ENCODE assay signal across 7 mouse cellular contexts in the genomic region with DNA sequence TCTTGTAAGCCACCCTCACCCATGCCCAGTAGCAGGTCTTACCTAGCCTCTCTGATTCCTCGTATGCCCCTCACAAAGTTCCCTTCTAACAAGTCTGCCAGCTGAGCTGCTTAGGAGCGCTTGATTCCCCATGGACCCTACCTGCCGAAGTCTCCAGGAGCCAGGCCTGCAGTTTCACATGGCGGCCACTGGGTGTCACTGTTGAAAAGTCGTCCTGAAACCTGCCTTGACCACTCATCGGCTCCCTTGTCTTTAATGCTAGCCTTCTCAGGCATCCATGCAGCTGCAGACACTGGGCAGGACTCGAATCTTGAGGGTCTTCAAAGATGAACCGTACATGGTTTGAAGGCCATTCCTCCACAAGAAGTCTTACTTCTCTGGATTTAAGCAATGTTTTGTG. TPM values are rescaled to one million over a fixed set of nuclear protein-coding genes. Genes with fewer than 3 reads are reported as not detected.
DNase-seq lines count a peak whose midpoint lies in the region.

No protein-coding gene starts in this region.

- peak; percentile 15 to 27 for DNase-seq in CD8-positive naive resting alpha-beta T cell, adult 2 months (ENCODE audit: low read depth in 2 of 2, low spot score in 2 of 2)
- DNase-seq in MN1 (ENCODE audit: low spot score): peak; percentile 65
- peak; percentile 56 for DNase-seq in cerebellum, adult 9-11 months
- peak; percentile 28 for DNase-seq in gastrocnemius, postnatal 14 days
- DNase-seq in kidney, postnatal 10 days: peak; percentile 79
- peak; percentile 66 for DNase-seq in lung, postnatal 25 days (ENCODE audit: low spot score)
- peak; percentile 40 for DNase-seq in right cerebral cortex, postnatal 14 days

- intact Hi-C loops in gastrocnemius, postnatal 14 days (cut with DNase I; ENCODE audit: low total_unique reads): no loop called here

RNA-seq across cellular contexts. Expression of a gene that starts 19.6 kb away (rescaled TPM):
- 10 to 100 TPM; 21.8 to 24.3 TPM for total RNA-seq in gastrocnemius, postnatal 14 days (2021)

RNA-seq across cellular contexts. Expression of a gene that starts 34.8 kb away (rescaled TPM):
- 10 to 100 TPM; 22.1 to 25.1 TPM for total RNA-seq in gastrocnemius, postnatal 14 days (2021)

Comparison
In these comparisons a context has a peak if more than half of its experiments do, and no peak if none do; other contexts are left out.
1. Peak in every context shown above with its lines: DNase-seq.
2. DNase-seq: peak in every context shown above with its lines; median percentile 79 in kidney, postnatal 10 days; 66 in lung, postnatal 25 days; 65 in MN1; 56 in cerebellum, adult 9-11 months; 40 in right cerebral cortex, postnatal 14 days; 28 in gastrocnemius, postnatal 14 days; 21 in CD8-positive naive resting alpha-beta T cell, adult 2 months.